Mouse (Mus musculus) bone marrow, adult 2 months (tissue): ENCODE measurements around the gene Tph1.

Experiments
- CTCF ChIP-seq: fragments of 200-500 bp; IDR thresholded peaks from 2 replicates; pipeline ENCODE4 v1.5.1; 2011; ENCODE audit warnings: low read length, control low read depth; ENCODE audit not compliant: control insufficient read depth, insufficient read depth
- POLR2A ChIP-seq: fragments of 200-500 bp; IDR thresholded peaks from 2 replicates; pipeline ENCODE4 v1.6.1; 2011; ENCODE audit warnings: low read depth, mild to moderate bottlenecking, control low read depth, low read length, borderline replicate concordance; ENCODE audit not compliant: control insufficient read depth

DNA sequence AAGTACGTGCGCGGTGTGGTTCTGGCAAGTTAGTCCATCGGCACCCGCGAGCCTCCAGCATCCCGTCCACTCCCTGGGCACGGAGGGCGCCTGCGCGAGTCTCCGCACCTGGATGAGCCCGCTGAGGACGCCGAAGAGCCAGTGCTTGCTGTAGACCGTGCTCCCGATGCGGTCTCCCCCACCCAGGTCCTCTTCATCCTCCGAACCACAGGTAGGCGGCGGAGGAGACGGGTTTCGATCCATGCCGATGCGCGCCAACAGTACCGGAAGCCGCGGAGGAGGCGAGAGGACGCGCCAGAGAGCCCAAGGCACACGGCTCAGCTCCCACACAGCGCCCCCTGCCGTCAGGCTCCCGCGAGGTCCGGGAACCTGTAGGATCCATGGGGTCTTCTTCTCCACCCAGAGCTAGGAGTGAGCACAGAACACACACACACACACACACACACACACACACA, 38.1 kb upstream of the Tph1 start, which contains the start of gene Saal1:
- TF ChIP-seq CTCF (peak; percentile 97), POLR2A (peak; percentile 64; the same call in 1 of the 2 replicates)
